Mouse (Mus musculus) intestine, embryonic 14.5 days (tissue): Measurements from ENCODE around the gene Megf11. TPM values are rescaled to one million over a fixed set of nuclear protein-coding genes. Genes with fewer than 3 reads are reported as not detected.
"Not testable (repeated sequence)": the region's sequence is repeated elsewhere in the genome, so short reads cannot be mapped to it uniquely, and the experiment has no call there.

Experiments
- ATAC-seq: fragments of 200-750 bp; cut with Nextera tagmentation; replicated peaks from 2 replicates; pipeline ENCODE4 v1.8.0; 2017; ENCODE audit warnings: low read depth, moderate number of reproducible peaks, moderate TSS enrichment, moderate library complexity; ENCODE audit not compliant: low FRiP score, low TSS enrichment
- DNase-seq: peaks from one replicate; pipeline ENCODE4 v3.0.0-alpha.2; 2018; ENCODE audit warnings: low spot score
- H3K27ac ChIP-seq: fragments of 300-500 bp; sonication (generic); 2 replicates; pipeline ENCODE4 v1.5.1; 2014; ENCODE audit warnings: low read depth, mild to moderate bottlenecking, control low read depth
- H3K27me3 ChIP-seq: fragments of 300-500 bp; sonication (generic); replicated peaks from 2 replicates; pipeline ENCODE4 v1.6.1; 2014; ENCODE audit warnings: low read length, control low read depth; ENCODE audit not compliant: control insufficient read depth, insufficient read depth
- H3K36me3 ChIP-seq: fragments of 300-500 bp; sonication (generic); 2 replicates; pipeline ENCODE4 v1.6.1; 2014; ENCODE audit warnings: low read length, control low read depth; ENCODE audit not compliant: control insufficient read depth, insufficient read depth
- H3K4me1 ChIP-seq: fragments of 300-500 bp; sonication (generic); replicated peaks from 2 replicates; pipeline ENCODE4 v1.6.1; 2014; ENCODE audit warnings: low read length, control low read depth, mixed read lengths; ENCODE audit not compliant: control insufficient read depth, insufficient read depth
- H3K4me2 ChIP-seq: fragments of 300-500 bp; sonication (generic); 2 replicates; pipeline ENCODE4 v1.6.1; 2014; ENCODE audit warnings: low read length
- H3K4me3 ChIP-seq: fragments of 300-500 bp; sonication (generic); 2 replicates; pipeline ENCODE4 v1.5.1; 2014; ENCODE audit warnings: low read depth, low read length, control low read depth, mixed read lengths
- H3K9ac ChIP-seq: fragments of 300-500 bp; sonication (generic); 2 replicates; pipeline ENCODE4 v1.6.1; 2014; ENCODE audit warnings: mild to moderate bottlenecking, low read length
- H3K9me3 ChIP-seq: fragments of 300-500 bp; sonication (generic); 2 replicates; pipeline ENCODE4 v1.6.1; 2016; ENCODE audit warnings: low read length, control low read depth; ENCODE audit not compliant: control insufficient read depth
- WGBS: fragments of 180-500 bp; shearing (Covaris S2); extraction: QIAGEN DNeasy Blood & Tissue Kit; methylation state at CpG from one replicate; pipeline ENCODE4 v1.1.7; 2014; 5-methylcytosine and 5-hydroxymethylcytosine counted together
- polyA plus RNA-seq: library from polyadenylated mRNA; unstranded; fragments of >200 nt; fragmentation: Nextera tagmentation; extraction: Ambion mirVana; gene quantifications from 2 replicates; pipeline ENCODE4 v1.2.1, GENCODE M21; 2014

Gene Megf11
- polyA plus RNA-seq, 1 experiment from 2014 or later, result 1.1 TPM

GRCm38 (mm10) chr9:64701651-64702050 lies 316.2 kb downstream of the Megf11 start:
- 82% methylated on average over 1 of the region's 1 CpGs for WGBS

GRCm38 (mm10) chr9:64702391-64702790 lies 317.0 kb downstream of the Megf11 start:
- ATAC-seq (no peak), DNase-seq (no peak)
- Histone ChIP-seq H3K27ac (no peak overlapping the region), H3K4me1 (peaks cover 10% of the 10 kb centered on the region), H3K9me3 (no peaks in the 10 kb centered on the region), H3K27me3 (no peaks in the 10 kb centered on the region), H3K4me2 (no peak overlapping the region), H3K4me3 (no peak overlapping the region), H3K36me3 (peaks cover 24% of the 10 kb centered on the region), H3K9ac (no peak overlapping the region)

More at GRCm38 (mm10) chr9:64701651-64702050, 316.2 kb downstream of the Megf11 start:
- H3K4me1 ChIP-seq, result peaks cover 10% of the 10 kb centered on the region
- DNase-seq, result no peak
- no peak overlapping the region for H3K4me2 ChIP-seq
- no peaks in the 10 kb centered on the region for H3K9me3 ChIP-seq
- H3K9ac ChIP-seq, result no peak overlapping the region
- H3K4me3 ChIP-seq, result no peak overlapping the region
- no peak overlapping the region for H3K27ac ChIP-seq
- no peaks in the 10 kb centered on the region for H3K27me3 ChIP-seq
- peaks cover 24% of the 10 kb centered on the region for H3K36me3 ChIP-seq
- no peak for ATAC-seq

DNA sequence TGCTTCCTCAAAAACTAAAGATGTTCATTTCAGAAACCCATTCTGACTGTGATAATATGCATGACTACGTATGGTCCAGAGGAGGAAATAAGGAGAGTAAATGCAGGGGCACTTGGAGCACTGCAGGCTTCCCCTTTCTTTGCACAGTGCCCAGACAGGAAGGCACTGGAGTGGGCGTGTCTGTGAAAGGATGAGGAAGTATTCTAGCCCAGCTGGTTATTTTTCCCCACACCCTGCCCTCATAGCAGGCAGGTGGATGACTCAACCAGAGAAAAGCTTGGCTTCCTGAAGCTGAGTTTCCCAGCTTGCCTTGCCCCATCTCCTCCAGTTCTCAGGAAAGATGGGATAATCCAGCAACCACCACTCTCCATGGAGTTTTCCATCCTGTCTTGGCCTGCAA lies 317.5 kb downstream of the Megf11 start:
- DNase-seq (no peak), ATAC-seq (no peak; the same call in 1 of the 2 replicates)
- Histone ChIP-seq H3K4me2 (no peak overlapping the region), H3K27ac (peak overlapping the region; percentile 9; the same call in 1 of the 2 replicates), H3K4me1 (peaks cover 10% of the 10 kb centered on the region), H3K27me3 (no peaks in the 10 kb centered on the region), H3K9me3 (no peaks in the 10 kb centered on the region), H3K9ac (no peak overlapping the region), H3K36me3 (peaks cover 28% of the 10 kb centered on the region), H3K4me3 (no peak overlapping the region)
- WGBS, result 63% methylated on average over 2 of the region's 2 CpGs

- Histone ChIP-seq H3K27ac (peak overlapping the region; percentile 9; the same call in 1 of the 2 replicates), H3K36me3 (peaks cover 34% of the 10 kb centered on the region), H3K9ac (no peak overlapping the region), H3K9me3 (no peaks in the 10 kb centered on the region), H3K4me3 (no peak overlapping the region), H3K4me1 (peaks cover 10% of the 10 kb centered on the region), H3K27me3 (no peaks in the 10 kb centered on the region), H3K4me2 (no peak overlapping the region)
- ATAC-seq, result no peak
- DNase-seq, result no peak
Observed at GRCm38 (mm10) chr9:64703420-64703965, 318.1 kb downstream of the Megf11 start.

GRCm38 (mm10) chr9:64704073-64704840 lies 318.8 kb downstream of the Megf11 start:
- no peaks in the 10 kb centered on the region for H3K9me3 ChIP-seq
- 84% methylated on average over 5 of the region's 5 CpGs for WGBS
- H3K4me2 ChIP-seq, result no peak overlapping the region
- peak; percentile 46 for DNase-seq
- ATAC-seq, result no peak
- H3K27ac ChIP-seq, result no peak overlapping the region
- no peak overlapping the region for H3K4me3 ChIP-seq
- peaks cover 10% of the 10 kb centered on the region for H3K4me1 ChIP-seq
- peaks cover 34% of the 10 kb centered on the region for H3K36me3 ChIP-seq
- H3K27me3 ChIP-seq, result no peaks in the 10 kb centered on the region
- no peak overlapping the region for H3K9ac ChIP-seq

DNA sequence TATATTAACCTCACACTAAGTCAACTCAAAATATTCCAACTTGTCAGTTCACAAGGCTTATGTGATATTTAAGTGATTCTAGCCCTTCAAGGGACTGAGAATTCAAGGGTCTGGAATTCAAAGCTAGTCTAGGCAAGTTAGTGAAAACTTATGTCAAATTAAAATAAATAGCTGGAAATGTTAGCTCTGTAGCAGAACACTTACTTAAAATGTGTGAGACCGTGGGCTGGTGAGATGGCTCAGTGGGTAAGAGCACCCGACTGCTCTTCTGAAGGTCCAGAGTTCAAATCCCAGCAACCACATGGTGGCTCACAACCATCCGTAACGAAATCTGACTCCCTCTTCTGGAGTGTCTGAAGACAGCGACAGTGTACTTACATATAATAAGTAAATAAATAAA lies 324.9 kb downstream of the Megf11 start:
- H3K4me3 ChIP-seq, ATAC-seq, H3K9ac ChIP-seq, H3K4me2 ChIP-seq, H3K27ac ChIP-seq, DNase-seq, H3K4me1 ChIP-seq, H3K9me3 ChIP-seq, H3K27me3 ChIP-seq: not testable (repeated sequence)
- WGBS, result 80% methylated on average over 3 of the region's 5 CpGs
- peaks cover 37% of the 10 kb centered on the region for H3K36me3 ChIP-seq

GRCm38 (mm10) chr9:64719526-64720163 lies 334.2 kb downstream of the Megf11 start:
- WGBS, result 73% methylated on average over 5 of the region's 5 CpGs
- H3K36me3 ChIP-seq, result peaks cover 52% of the 10 kb centered on the region
- H3K4me2 ChIP-seq, result no peak overlapping the region
- H3K4me3 ChIP-seq, result no peak overlapping the region
- no peaks in the 10 kb centered on the region for H3K9me3 ChIP-seq
- H3K4me1 ChIP-seq, result no peaks in the 10 kb centered on the region
- H3K27ac ChIP-seq, result no peak overlapping the region
- H3K9ac ChIP-seq, result no peak overlapping the region
- DNase-seq, result no peak
- no peak for ATAC-seq
- H3K27me3 ChIP-seq, result no peaks in the 10 kb centered on the region

DNA sequence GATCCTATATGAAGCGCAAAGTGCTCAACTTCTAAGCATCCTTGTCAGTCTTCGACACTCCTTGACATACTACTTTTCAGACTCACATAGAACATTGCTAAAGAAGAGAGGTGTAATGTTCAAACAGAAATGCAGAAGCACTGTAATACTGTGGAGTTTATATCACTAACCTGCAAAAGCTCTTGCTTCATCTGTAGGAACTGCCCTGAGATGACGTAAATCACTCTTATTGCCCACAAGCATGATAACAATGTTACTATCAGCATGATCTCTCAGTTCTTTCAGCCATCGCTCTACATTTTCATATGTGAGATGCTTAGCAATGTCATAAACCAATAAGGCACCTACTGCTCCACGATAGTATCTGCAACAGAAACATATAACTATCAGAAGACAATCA lies 341.0 kb downstream of the Megf11 start:
- Histone ChIP-seq H3K36me3 (peaks cover 57% of the 10 kb centered on the region), H3K9ac (no peak overlapping the region), H3K4me2 (no peak overlapping the region), H3K9me3 (no peaks in the 10 kb centered on the region), H3K27me3 (no peaks in the 10 kb centered on the region), H3K4me1 (no peaks in the 10 kb centered on the region), H3K27ac (no peak overlapping the region), H3K4me3 (no peak overlapping the region)
- no peak for DNase-seq
- 93% methylated on average over 5 of the region's 5 CpGs for WGBS
- no peak for ATAC-seq
